ENCODE assay signal across 31 mouse cellular contexts in genomic region chr3:27342462-27342861, GRCm38 (mm10). TPM values are rescaled to one million over a fixed set of nuclear protein-coding genes. Genes with fewer than 3 reads are reported as not detected.
DNase-seq lines count a peak whose midpoint lies in the region; ATAC-seq and TF ChIP-seq lines count a peak whose summit lies in the region.
"Had no signal": no experiment of that assay in that cellular context is flagged by ENCODE, and none has a peak within 500 bp of the region (broad histone marks: within the 10 kb centered on the region; RNA-seq: fewer than 3 reads in every experiment).

No protein-coding gene starts in this region.

- H3K36me3 ChIP-seq in midbrain, embryonic 10.5 days, result no peaks in the 10 kb centered on the region
- H3K36me3 ChIP-seq in midbrain, embryonic 16.5 days (ENCODE audit: control insufficient read depth, insufficient read depth, low read length), result no peaks in the 10 kb centered on the region
- no peaks in the 10 kb centered on the region for H3K36me3 ChIP-seq in lung, postnatal 0 days (ENCODE audit: insufficient read depth, low read length)
- H3K36me3 ChIP-seq: embryonic facial prominence, embryonic 10.5 days; embryonic facial prominence, embryonic 15.5 days; heart, embryonic 10.5 days; heart, embryonic 15.5 days; kidney, embryonic 15.5 days; limb, embryonic 12.5 days; lung, embryonic 15.5 days had no signal

- no peak for TF ChIP-seq CTCF in lung, postnatal 0 days (IDR thresholded peaks at IDR 0.05)

- no peak overlapping the region for H3K4me3 ChIP-seq in midbrain, embryonic 10.5 days
- no peak overlapping the region for H3K4me3 ChIP-seq in midbrain, embryonic 16.5 days (ENCODE audit: low read depth, low read length)
- no peak overlapping the region for H3K4me3 ChIP-seq in lung, postnatal 0 days (ENCODE audit: low read depth, low read length)
- H3K4me3 ChIP-seq: embryonic facial prominence, embryonic 10.5 days; embryonic facial prominence, embryonic 15.5 days; heart, embryonic 10.5 days; heart, embryonic 15.5 days; kidney, embryonic 15.5 days; limb, embryonic 12.5 days; lung, embryonic 15.5 days had no signal

- H3K4me2 ChIP-seq in midbrain, embryonic 16.5 days (ENCODE audit: low read length), result no peak overlapping the region
- H3K4me2 ChIP-seq in lung, postnatal 0 days (replicated peaks; ENCODE audit: low read depth, low read length), result no peak overlapping the region
- H3K4me2 ChIP-seq: embryonic facial prominence, embryonic 15.5 days; heart, embryonic 15.5 days; kidney, embryonic 15.5 days; limb, embryonic 12.5 days; lung, embryonic 15.5 days had no signal

- H3K27ac ChIP-seq in midbrain, embryonic 10.5 days (replicated peaks), result no peak overlapping the region
- H3K27ac ChIP-seq in midbrain, embryonic 16.5 days (ENCODE audit: low read length), result no peak overlapping the region
- no peak overlapping the region for H3K27ac ChIP-seq in lung, postnatal 0 days (ENCODE audit: low read length)
- H3K27ac ChIP-seq: embryonic facial prominence, embryonic 10.5 days; embryonic facial prominence, embryonic 15.5 days; heart, embryonic 10.5 days; heart, embryonic 15.5 days; kidney, embryonic 15.5 days; limb, embryonic 12.5 days; lung, embryonic 15.5 days had no signal

- no peaks in the 10 kb centered on the region for H3K9me3 ChIP-seq in midbrain, embryonic 10.5 days (replicated peaks)
- no peaks in the 10 kb centered on the region for H3K9me3 ChIP-seq in midbrain, embryonic 16.5 days (replicated peaks; ENCODE audit: control insufficient read depth, low read length, poor library complexity, severe bottlenecking)
- H3K9me3 ChIP-seq in lung, postnatal 0 days (ENCODE audit: low read length), result no peaks in the 10 kb centered on the region
- H3K9me3 ChIP-seq: embryonic facial prominence, embryonic 10.5 days; embryonic facial prominence, embryonic 15.5 days; heart, embryonic 10.5 days; heart, embryonic 15.5 days; kidney, embryonic 15.5 days; limb, embryonic 12.5 days; lung, embryonic 15.5 days had no signal

- H3K4me1 ChIP-seq in midbrain, embryonic 10.5 days, result peaks cover 3% of the 10 kb centered on the region; the same call in 1 of the 2 replicates
- H3K4me1 ChIP-seq in midbrain, embryonic 16.5 days (ENCODE audit: control insufficient read depth, insufficient read depth, low read length), result no peaks in the 10 kb centered on the region
- no peaks in the 10 kb centered on the region for H3K4me1 ChIP-seq in lung, postnatal 0 days (ENCODE audit: insufficient read depth, low read depth, low read length)
- H3K4me1 ChIP-seq: embryonic facial prominence, embryonic 10.5 days; embryonic facial prominence, embryonic 15.5 days; heart, embryonic 10.5 days; heart, embryonic 15.5 days; limb, embryonic 12.5 days; lung, embryonic 15.5 days had no signal

- H3K9ac ChIP-seq in midbrain, embryonic 16.5 days (ENCODE audit: low read depth, low read length), result no peak overlapping the region
- H3K9ac ChIP-seq in lung, postnatal 0 days (replicated peaks; ENCODE audit: low read depth), result no peak overlapping the region
- H3K9ac ChIP-seq: embryonic facial prominence, embryonic 15.5 days; heart, embryonic 15.5 days; kidney, embryonic 15.5 days; limb, embryonic 12.5 days; lung, embryonic 15.5 days had no signal

- 65% methylated on average over 6 of the region's 6 CpGs for WGBS in midbrain, embryonic 10.5 days
- 64% methylated on average over 6 of the region's 6 CpGs for WGBS in midbrain, embryonic 16.5 days
- WGBS in lung, postnatal 0 days, result 60% methylated on average over 6 of the region's 6 CpGs

- H3K27me3 ChIP-seq in midbrain, embryonic 10.5 days (ENCODE audit: low read depth, poor library complexity, severe bottlenecking), result no peaks in the 10 kb centered on the region
- H3K27me3 ChIP-seq in midbrain, embryonic 16.5 days (ENCODE audit: control insufficient read depth, insufficient read depth, low read depth, low read length), result no peaks in the 10 kb centered on the region
- no peaks in the 10 kb centered on the region for H3K27me3 ChIP-seq in lung, postnatal 0 days (replicated peaks; ENCODE audit: insufficient read depth, low read length)
- H3K27me3 ChIP-seq: CH12.LX; embryonic facial prominence, embryonic 15.5 days; heart, embryonic 15.5 days; kidney, embryonic 15.5 days; limb, embryonic 12.5 days; lung, embryonic 15.5 days had no signal

- TF ChIP-seq EP300 in lung, postnatal 0 days (IDR thresholded peaks at IDR 0.05), result no peak

- peak; percentile 12 for DNase-seq in embryo, embryonic 10.5 days (ENCODE audit: low spot score)
- no peak for DNase-seq in embryo, embryonic 10 days (ENCODE audit: low spot score)
- peak; percentile 16 for DNase-seq in midbrain, embryonic 10.5 days (ENCODE audit: low spot score)
- peak; percentile 27 for DNase-seq in retina, postnatal 1 day
- DNase-seq in retina, embryonic 14.5 days (ENCODE audit: low spot score), result no peak
- DNase-seq in lung, postnatal 0 days (ENCODE audit: low spot score), result no peak
- DNase-seq: adrenal gland, adult 2 months; adrenal gland, postnatal 36 days; cerebellum, adult 18-20 months; gastrocnemius, postnatal 14 days; kidney, adult 11 months; kidney, postnatal 25 days; lung, postnatal 36 days; right cerebral cortex, postnatal 14 days had no signal

- ATAC-seq in midbrain, embryonic 16.5 days, result no peak
- no peak for ATAC-seq in lung, postnatal 0 days
- ATAC-seq: activated CD4-positive, CD25-positive, alpha-beta regulatory T cell, adult 4 months; forebrain, embryonic 14.5 days had no signal

RNA-seq across cellular contexts. Expression of gene Tnfsf10, which starts 25.6 kb away (rescaled TPM):
- not detected in 2 replicates for polyA plus RNA-seq in midbrain, embryonic 10.5 days (2016; fragmentation: Nextera tagmentation; extraction: Ambion mirVana)
- 0.10 and 0.14 TPM in 2 replicates for polyA plus RNA-seq in midbrain, embryonic 16.5 days (2015; fragmentation: Nextera tagmentation; extraction: Ambion mirVana)
- polyA plus RNA-seq in lung, postnatal 0 days (2015; fragmentation: Nextera tagmentation; extraction: Ambion mirVana), result 8.1 and 10.5 TPM in 2 replicates
- polyA plus RNA-seq: C2C12; embryonic facial prominence, embryonic 10.5 days; heart, embryonic 10.5 days had no signal

RNA-seq across cellular contexts. Expression of gene Ghsr, which starts 28.7 kb away (rescaled TPM):
- polyA plus RNA-seq in midbrain, embryonic 10.5 days (2016; fragmentation: Nextera tagmentation; extraction: Ambion mirVana), result 0.06 and 0.30 TPM in 2 replicates
- polyA plus RNA-seq in midbrain, embryonic 16.5 days (2015; fragmentation: Nextera tagmentation; extraction: Ambion mirVana), result 0.37 and 0.59 TPM in 2 replicates
- polyA plus RNA-seq in lung, postnatal 0 days (2015; fragmentation: Nextera tagmentation; extraction: Ambion mirVana), result not detected in 2 replicates
- polyA plus RNA-seq: activated CD4-positive, CD25-positive, alpha-beta regulatory T cell, adult 4 months; adrenal gland, adult 2 months; C2C12; embryonic facial prominence, embryonic 10.5 days; embryonic facial prominence, embryonic 15.5 days; forebrain, embryonic 14.5 days; heart, embryonic 10.5 days; heart, embryonic 15.5 days; kidney, embryonic 15.5 days; limb, embryonic 12.5 days; liver, adult 2 months; liver, embryonic 16.5 days; lung, embryonic 15.5 days; small intestine, adult 2 months; stomach, embryonic 14.5 days; testis, adult 2 months had no signal

Comparison
In these comparisons a context has a peak if more than half of its experiments do, and no peak if none do; other contexts are left out.
1. DNase-seq: peak in embryo, embryonic 10.5 days (single experiment), midbrain, embryonic 10.5 days (single experiment) and retina, postnatal 1 day (single experiment); none in embryo, embryonic 10 days (single experiment), retina, embryonic 14.5 days (single experiment) and lung, postnatal 0 days (single experiment).